Mouse (Mus musculus) liver, embryonic 16.5 days (tissue): Measurements from ENCODE around the gene Gm21477. TPM values are rescaled to one million over a fixed set of nuclear protein-coding genes. Genes with fewer than 3 reads are reported as not detected.
"Not testable (repeated sequence)": the region's sequence is repeated elsewhere in the genome, so short reads cannot be mapped to it uniquely, and the experiment has no call there.

ENCODE experiments used
- ATAC-seq: fragments of 200-750 bp; cut with Nextera tagmentation; 2 replicates; pipeline ENCODE4 v1.8.0; 2017; ENCODE audit warnings: low read depth, mild to moderate bottlenecking, moderate number of reproducible peaks, moderate library complexity
- H3K27ac ChIP-seq: fragments of 300-500 bp; sonication (generic); 2 replicates; pipeline ENCODE4 v1.5.1; 2014; ENCODE audit warnings: mild to moderate bottlenecking, low read length
- H3K27me3 ChIP-seq: fragments of 300-500 bp; sonication (generic); 2 replicates; pipeline ENCODE4 v1.6.1; 2014; ENCODE audit warnings: low read depth, low read length, mixed read lengths; ENCODE audit not compliant: control insufficient read depth, insufficient read depth
- H3K36me3 ChIP-seq: fragments of 300-500 bp; sonication (generic); 2 replicates; pipeline ENCODE4 v1.6.1; 2014; ENCODE audit warnings: mild to moderate bottlenecking; ENCODE audit not compliant: control insufficient read depth, insufficient read depth
- H3K4me1 ChIP-seq: fragments of 300-500 bp; sonication (generic); 2 replicates; pipeline ENCODE4 v1.6.1; 2014; ENCODE audit warnings: low read depth, low read length, mixed read lengths; ENCODE audit not compliant: control insufficient read depth
- H3K4me2 ChIP-seq: fragments of 300-500 bp; sonication (generic); 2 replicates; pipeline ENCODE4 v1.6.1; 2014; ENCODE audit warnings: low read depth, low read length, mixed read lengths
- H3K4me3 ChIP-seq: fragments of 300-500 bp; sonication (generic); 2 replicates; pipeline ENCODE4 v1.5.1; 2014; ENCODE audit warnings: low read depth, mild to moderate bottlenecking, low read length
- H3K9ac ChIP-seq: fragments of 300-500 bp; sonication (generic); 2 replicates; pipeline ENCODE4 v1.6.1; 2014; ENCODE audit warnings: low read depth, low read length
- H3K9me3 ChIP-seq: fragments of 300-500 bp; sonication (generic); replicated peaks from 2 replicates; pipeline ENCODE4 v1.6.1; 2016; ENCODE audit warnings: low read length; ENCODE audit not compliant: control insufficient read depth
- WGBS: fragments of 180-500 bp; shearing (Covaris S2); extraction: QIAGEN DNeasy Blood & Tissue Kit; methylation state at CpG from one replicate; pipeline ENCODE4 v1.1.7; 2014; ENCODE audit not compliant: insufficient replicate concordance; 5-methylcytosine and 5-hydroxymethylcytosine counted together
- polyA plus RNA-seq: library from polyadenylated mRNA; unstranded; fragments of >200 nt; fragmentation: Nextera tagmentation; extraction: Ambion mirVana; gene quantifications from 2 replicates; pipeline ENCODE4 v1.2.1, GENCODE M21; 2015

Gene Gm21477
- polyA plus RNA-seq, result not detected in 2 replicates

- H3K9me3 ChIP-seq, H3K4me2 ChIP-seq, H3K27ac ChIP-seq, H3K36me3 ChIP-seq, H3K9ac ChIP-seq, H3K4me1 ChIP-seq, H3K4me3 ChIP-seq, H3K27me3 ChIP-seq, ATAC-seq: not testable (repeated sequence)
- no CpG with 5 or more reads among the region's 6 CpGs for WGBS
These were observed at the start of gene Gm21477 for GRCm38 (mm10) chrY:87116521-87116920. Gene Gm21477 (plus strand): TSS chrY:87116821.
